Mouse (Mus musculus): ENCODE measurements around the gene Tmem256.

- TF ChIP-seq CTCF (IDR thresholded peaks at IDR 0.05; ENCODE audit: borderline replicate concordance, control insufficient read depth, extremely low read depth, insufficient read depth, low read length, poor library complexity) (no peak), POLR2A (IDR thresholded peaks at IDR 0.05; ENCODE audit: control insufficient read depth, extremely low read depth, insufficient read depth, low read length, poor library complexity) (no peak)
Measured at GRCm38 (mm10) chr11:69835326-69835965, 2.9 kb upstream of the Tmem256 start.

Data from thymus, adult 2 months (tissue).